Mouse (Mus musculus): ENCODE data around the gene Gpc3. TPM values are rescaled to one million over a fixed set of nuclear protein-coding genes. Genes with fewer than 3 reads are reported as not detected.

The Gpc3 gene
- polyA plus RNA-seq, 1 experiment, result 3.4 TPM

DNA sequence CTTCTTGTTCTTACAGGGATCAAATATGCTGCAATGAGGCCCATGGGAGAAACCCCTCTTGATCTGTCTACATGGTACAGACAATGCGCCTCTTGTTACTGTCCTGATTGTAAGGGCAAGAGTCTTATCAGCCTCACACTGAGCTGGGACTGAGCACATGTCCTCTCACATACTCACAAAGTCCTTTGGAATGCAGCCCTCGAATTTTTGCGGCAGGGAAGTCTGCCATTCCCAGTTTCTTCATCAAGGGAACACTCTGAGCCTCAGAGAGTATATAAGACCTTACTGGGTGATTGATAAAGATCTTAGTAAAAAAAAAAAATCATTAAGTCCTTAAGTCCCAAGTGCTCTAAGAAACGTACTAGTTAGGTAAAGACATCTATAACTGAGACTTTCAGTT lies 293.1 kb downstream of the Gpc3 start:
- H3K36me3 ChIP-seq (ENCODE audit: control insufficient read depth, insufficient read depth, low read length), result no peaks in the 10 kb centered on the region
- H3K4me3 ChIP-seq (ENCODE audit: extremely low read depth, insufficient read depth, insufficient read length), result no peak overlapping the region
- no peak for DNase-seq (ENCODE audit: low read depth in 1 of 2, low spot score in 2 of 2)
- H3K4me1 ChIP-seq (ENCODE audit: control insufficient read depth, insufficient read depth, insufficient read length), result no peaks in the 10 kb centered on the region
- H3K27ac ChIP-seq (ENCODE audit: insufficient read depth, low read length), result no peak overlapping the region
- TF ChIP-seq CTCF (IDR thresholded peaks at IDR 0.05; ENCODE audit: extremely low read depth, insufficient read depth, insufficient read length, insufficient replicate concordance) (no peak), POLR2A (IDR thresholded peaks at IDR 0.05; ENCODE audit: low read depth, low read length) (no peak)
- H3K27me3 ChIP-seq (ENCODE audit: control insufficient read depth, insufficient read depth, low read length), result no peaks in the 10 kb centered on the region
- WGBS, result 78% methylated on average over 4 of the region's 4 CpGs

DNA sequence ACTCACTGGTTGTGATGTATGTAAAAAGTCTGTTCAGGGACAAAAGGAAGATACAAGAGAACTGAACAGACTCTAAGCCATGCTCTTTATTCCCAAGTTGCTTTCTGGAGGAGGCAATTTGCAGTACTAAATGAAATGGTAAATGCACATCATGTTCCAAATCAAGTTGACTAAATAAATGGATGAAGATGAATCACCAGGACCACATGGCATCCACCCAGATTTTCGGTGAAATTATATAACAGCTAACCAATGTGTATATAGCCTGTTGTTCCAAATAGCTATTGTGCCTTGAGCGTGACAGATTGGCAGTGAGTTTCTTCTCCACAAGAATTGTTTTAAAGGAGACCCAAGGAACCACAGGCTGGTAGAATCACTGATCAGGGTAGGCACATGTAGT lies 302.8 kb downstream of the Gpc3 start:
- H3K4me3 ChIP-seq (ENCODE audit: extremely low read depth, insufficient read depth, insufficient read length), result no peak overlapping the region
- DNase-seq (ENCODE audit: low read depth in 1 of 2, low spot score in 2 of 2), result no peak
- H3K4me1 ChIP-seq (ENCODE audit: control insufficient read depth, insufficient read depth, insufficient read length), result no peaks in the 10 kb centered on the region
- TF ChIP-seq CTCF (IDR thresholded peaks at IDR 0.05; ENCODE audit: extremely low read depth, insufficient read depth, insufficient read length, insufficient replicate concordance) (no peak), POLR2A (IDR thresholded peaks at IDR 0.05; ENCODE audit: low read depth, low read length) (no peak)
- no peaks in the 10 kb centered on the region for H3K27me3 ChIP-seq (ENCODE audit: control insufficient read depth, insufficient read depth, low read length)
- no peak overlapping the region for H3K27ac ChIP-seq (ENCODE audit: insufficient read depth, low read length)
- 92% methylated on average over 2 of the region's 2 CpGs for WGBS
- H3K36me3 ChIP-seq (ENCODE audit: control insufficient read depth, insufficient read depth, low read length), result no peaks in the 10 kb centered on the region

DNA sequence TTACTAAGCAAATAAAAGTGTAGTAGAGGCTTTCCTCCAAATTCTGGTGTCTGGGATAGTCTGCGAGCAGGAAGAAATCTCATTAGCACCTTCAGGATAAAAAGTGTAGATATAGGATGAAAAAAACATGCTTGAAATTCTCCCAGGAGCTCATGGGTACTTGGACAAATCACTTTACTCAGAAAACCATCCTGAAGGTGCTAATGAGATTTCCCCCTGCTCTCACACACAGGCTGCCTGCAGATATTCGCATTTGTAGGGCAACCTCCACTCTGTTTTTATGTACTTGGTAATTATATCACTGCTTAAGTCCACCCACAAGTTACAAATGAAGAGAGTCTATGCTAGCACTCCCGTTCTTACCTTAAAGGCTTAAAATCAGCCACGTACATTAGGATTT lies 308.5 kb downstream of the Gpc3 start:
- Histone ChIP-seq H3K27ac (ENCODE audit: insufficient read depth, low read length) (no peak overlapping the region), H3K4me1 (ENCODE audit: control insufficient read depth, insufficient read depth, insufficient read length) (no peaks in the 10 kb centered on the region), H3K4me3 (ENCODE audit: extremely low read depth, insufficient read depth, insufficient read length) (no peak overlapping the region), H3K27me3 (ENCODE audit: control insufficient read depth, insufficient read depth, low read length) (no peaks in the 10 kb centered on the region), H3K36me3 (ENCODE audit: control insufficient read depth, insufficient read depth, low read length) (no peaks in the 10 kb centered on the region)
- no peak for DNase-seq (ENCODE audit: low read depth in 1 of 2, low spot score in 2 of 2)
- WGBS, result 83% methylated on average over 4 of the region's 4 CpGs
- TF ChIP-seq POLR2A (IDR thresholded peaks at IDR 0.05; ENCODE audit: low read depth, low read length), result no peak
- TF ChIP-seq CTCF (IDR thresholded peaks at IDR 0.05; ENCODE audit: extremely low read depth, insufficient read depth, insufficient read length, insufficient replicate concordance), result no peak

DNA sequence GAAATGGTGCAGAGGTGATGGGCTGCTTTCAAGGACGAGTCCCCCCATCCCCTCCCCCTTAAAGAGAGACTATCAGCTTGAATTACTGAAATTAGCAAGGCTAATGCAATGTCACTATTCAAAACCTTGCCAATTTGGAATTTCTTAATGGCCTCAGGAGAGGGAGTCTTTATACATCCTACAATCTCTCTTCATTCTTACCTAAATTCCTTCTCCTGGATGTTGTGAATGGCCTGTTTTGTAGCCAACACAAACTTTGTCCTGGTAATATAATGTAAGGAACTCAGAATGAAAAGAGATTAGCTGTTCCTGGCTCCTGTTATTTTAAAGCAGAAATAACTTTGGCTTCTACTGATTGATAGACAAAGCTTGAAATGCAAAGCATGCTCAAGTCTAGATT lies 325.0 kb downstream of the Gpc3 start:
- Histone ChIP-seq H3K27me3 (ENCODE audit: control insufficient read depth, insufficient read depth, low read length) (no peaks in the 10 kb centered on the region), H3K36me3 (ENCODE audit: control insufficient read depth, insufficient read depth, low read length) (no peaks in the 10 kb centered on the region), H3K4me3 (ENCODE audit: extremely low read depth, insufficient read depth, insufficient read length) (no peak overlapping the region), H3K27ac (ENCODE audit: insufficient read depth, low read length) (no peak overlapping the region), H3K4me1 (ENCODE audit: control insufficient read depth, insufficient read depth, insufficient read length) (no peaks in the 10 kb centered on the region)
- 29% methylated on average over 1 of the region's 1 CpGs for WGBS
- TF ChIP-seq CTCF (IDR thresholded peaks at IDR 0.05; ENCODE audit: extremely low read depth, insufficient read depth, insufficient read length, insufficient replicate concordance) (no peak), POLR2A (IDR thresholded peaks at IDR 0.05; ENCODE audit: low read depth, low read length) (no peak)
- DNase-seq (ENCODE audit: low read depth in 1 of 2, low spot score in 2 of 2), result no peak

DNA sequence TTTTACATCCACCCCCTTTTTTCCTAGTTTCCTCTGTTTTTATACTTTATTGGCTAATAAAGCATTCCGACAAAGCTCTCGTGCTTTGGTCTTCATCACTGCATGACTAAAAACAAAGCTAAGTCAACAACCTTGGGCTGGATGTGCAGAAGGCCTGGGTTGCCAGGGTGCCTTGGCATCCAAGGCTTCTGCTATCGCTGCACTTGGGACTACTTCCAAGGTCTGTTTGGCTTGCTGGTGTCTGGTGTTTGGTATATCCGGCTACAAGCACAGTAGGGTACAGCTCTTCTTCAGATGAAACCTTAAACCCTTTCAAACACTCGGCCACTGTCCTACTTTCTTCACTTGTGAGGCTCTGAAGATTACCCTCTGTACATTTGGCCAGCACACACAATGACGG lies 325.8 kb downstream of the Gpc3 start:
- Histone ChIP-seq H3K4me3 (ENCODE audit: extremely low read depth, insufficient read depth, insufficient read length) (no peak overlapping the region), H3K27me3 (ENCODE audit: control insufficient read depth, insufficient read depth, low read length) (no peaks in the 10 kb centered on the region), H3K36me3 (ENCODE audit: control insufficient read depth, insufficient read depth, low read length) (no peaks in the 10 kb centered on the region), H3K4me1 (ENCODE audit: control insufficient read depth, insufficient read depth, insufficient read length) (no peaks in the 10 kb centered on the region), H3K27ac (ENCODE audit: insufficient read depth, low read length) (no peak overlapping the region)
- no peak for DNase-seq (ENCODE audit: low read depth in 1 of 2, low spot score in 2 of 2)
- TF ChIP-seq CTCF (IDR thresholded peaks at IDR 0.05; ENCODE audit: extremely low read depth, insufficient read depth, insufficient read length, insufficient replicate concordance), result no peak
- no peak for TF ChIP-seq POLR2A (IDR thresholded peaks at IDR 0.05; ENCODE audit: low read depth, low read length)
- 86% methylated on average over 6 of the region's 6 CpGs for WGBS

DNA sequence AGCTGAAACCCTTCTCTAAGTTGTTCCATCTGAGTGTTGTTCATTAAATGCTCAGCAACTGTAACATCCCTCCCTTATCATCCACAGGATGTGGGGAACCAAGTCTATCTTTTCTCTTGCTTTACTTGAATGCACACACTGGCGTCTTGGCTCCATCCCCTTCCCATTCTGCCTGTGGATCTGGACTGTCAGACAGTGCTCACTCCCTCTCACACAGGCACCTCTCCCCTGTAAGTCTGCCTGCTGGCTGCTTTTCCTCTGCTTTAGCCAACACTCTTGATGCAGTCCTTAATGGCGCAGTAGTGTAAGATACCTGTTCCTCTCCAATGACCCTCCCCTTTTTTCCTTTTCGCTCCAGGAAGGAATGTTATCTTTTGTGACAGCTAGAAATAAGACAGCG lies 331.7 kb downstream of the Gpc3 start:
- Histone ChIP-seq H3K4me1 (ENCODE audit: control insufficient read depth, insufficient read depth, insufficient read length) (no peaks in the 10 kb centered on the region), H3K27ac (ENCODE audit: insufficient read depth, low read length) (no peak overlapping the region), H3K27me3 (ENCODE audit: control insufficient read depth, insufficient read depth, low read length) (no peaks in the 10 kb centered on the region), H3K36me3 (ENCODE audit: control insufficient read depth, insufficient read depth, low read length) (no peaks in the 10 kb centered on the region), H3K4me3 (ENCODE audit: extremely low read depth, insufficient read depth, insufficient read length) (no peak overlapping the region)
- no peak for DNase-seq (ENCODE audit: low read depth in 1 of 2, low spot score in 2 of 2)
- TF ChIP-seq POLR2A (IDR thresholded peaks at IDR 0.05; ENCODE audit: low read depth, low read length) (no peak), CTCF (IDR thresholded peaks at IDR 0.05; ENCODE audit: extremely low read depth, insufficient read depth, insufficient read length, insufficient replicate concordance) (no peak)
- WGBS, result 89% methylated on average over 4 of the region's 4 CpGs

DNA sequence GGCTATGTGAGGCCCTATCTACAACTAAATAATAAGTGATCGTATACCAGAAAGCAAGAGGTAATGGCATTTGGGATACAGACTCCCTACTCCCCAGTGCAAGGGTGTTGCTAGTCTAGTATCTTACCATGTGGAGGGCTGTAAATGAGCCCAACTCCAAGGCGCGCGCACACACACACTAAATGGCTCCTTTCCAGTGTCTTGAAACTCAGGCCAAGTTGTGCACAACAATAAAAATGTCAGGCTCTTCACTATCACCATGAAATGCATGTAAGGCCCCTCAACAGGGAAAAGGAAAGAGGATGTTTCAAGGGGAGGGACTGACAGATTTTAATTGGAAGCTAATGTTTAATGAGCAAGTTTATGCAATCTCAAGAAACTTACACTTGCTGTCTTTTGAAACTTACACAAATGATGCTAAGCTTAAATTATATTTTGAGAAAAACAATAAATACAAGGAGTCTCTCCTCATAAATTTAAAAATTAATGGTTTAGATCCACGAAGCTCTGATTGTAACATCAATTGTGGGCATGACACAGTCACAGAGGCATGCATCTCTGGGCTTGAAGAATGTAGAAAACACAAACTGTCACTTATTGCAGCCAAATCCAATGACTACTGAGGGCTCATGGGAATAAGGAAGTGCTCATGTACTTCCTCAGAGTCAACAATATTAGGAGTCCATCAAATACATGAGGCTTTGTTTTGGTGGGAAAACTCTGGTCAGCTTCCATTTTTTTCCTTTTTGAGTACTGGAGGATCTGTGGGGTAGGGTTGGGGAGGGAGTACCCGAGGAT lies 332.4 kb downstream of the Gpc3 start:
- H3K4me3 ChIP-seq (ENCODE audit: extremely low read depth, insufficient read depth, insufficient read length), result no peak overlapping the region
- H3K27ac ChIP-seq (ENCODE audit: insufficient read depth, low read length), result no peak overlapping the region
- DNase-seq (ENCODE audit: low read depth in 1 of 2, low spot score in 2 of 2), result no peak
- TF ChIP-seq POLR2A (IDR thresholded peaks at IDR 0.05; ENCODE audit: low read depth, low read length), result no peak
- TF ChIP-seq CTCF (IDR thresholded peaks at IDR 0.05; ENCODE audit: extremely low read depth, insufficient read depth, insufficient read length, insufficient replicate concordance), result no peak
- no peaks in the 10 kb centered on the region for H3K36me3 ChIP-seq (ENCODE audit: control insufficient read depth, insufficient read depth, low read length)
- no peaks in the 10 kb centered on the region for H3K4me1 ChIP-seq (ENCODE audit: control insufficient read depth, insufficient read depth, insufficient read length)
- H3K27me3 ChIP-seq (ENCODE audit: control insufficient read depth, insufficient read depth, low read length), result no peaks in the 10 kb centered on the region
- WGBS, result 82% methylated on average over 6 of the region's 6 CpGs

All from spleen, adult 2 months (tissue).